Mouse (Mus musculus): ENCODE measurements around the gene Gucy2c. TPM values are rescaled to one million over a fixed set of nuclear protein-coding genes. Genes with fewer than 3 reads are reported as not detected.

The Gucy2c gene
- polyA plus RNA-seq, 1 experiment from 2014 or later = 0.15 TPM

GRCm38 (mm10) chr6:136795850-136796249 is 14.3 kb upstream of the Gucy2c start:
- Histone ChIP-seq H3K9me3 (ENCODE audit: control insufficient read depth, low read length) (no peaks in the 10 kb centered on the region), H3K27me3 (replicated peaks; ENCODE audit: control insufficient read depth, insufficient read depth, low read length) (0 out of 2 replicates have a peak, but pooled peaks cover 2% of the 10 kb centered on the region), H3K9ac (replicated peaks; ENCODE audit: low read depth, low read length) (no peak overlapping the region), H3K4me2 (ENCODE audit: low read length) (no peak overlapping the region), H3K4me3 (replicated peaks; ENCODE audit: low read length) (no peak overlapping the region), H3K4me1 (replicated peaks; ENCODE audit: control insufficient read depth, insufficient read depth, low read length) (peaks cover 10% of the 10 kb centered on the region), H3K36me3 (ENCODE audit: control insufficient read depth, insufficient read depth) (no peaks in the 10 kb centered on the region), H3K27ac (ENCODE audit: low read length) (no peak overlapping the region)
- no peak for ATAC-seq
- WGBS = 53% methylated on average over 6 of the region's 6 CpGs

- H3K27me3 ChIP-seq (replicated peaks; ENCODE audit: control insufficient read depth, insufficient read depth, low read length) = 0 out of 2 replicates have a peak, but pooled peaks cover 2% of the 10 kb centered on the region
- no peak overlapping the region for H3K9ac ChIP-seq (replicated peaks; ENCODE audit: low read depth, low read length)
- peaks cover 10% of the 10 kb centered on the region for H3K4me1 ChIP-seq (replicated peaks; ENCODE audit: control insufficient read depth, insufficient read depth, low read length)
- no peak overlapping the region for H3K27ac ChIP-seq (ENCODE audit: low read length)
- H3K4me3 ChIP-seq (replicated peaks; ENCODE audit: low read length) = no peak overlapping the region
- ATAC-seq = no peak
- H3K9me3 ChIP-seq (ENCODE audit: control insufficient read depth, low read length) = no peaks in the 10 kb centered on the region
- no peaks in the 10 kb centered on the region for H3K36me3 ChIP-seq (ENCODE audit: control insufficient read depth, insufficient read depth)
- no peak overlapping the region for H3K4me2 ChIP-seq (ENCODE audit: low read length)
- WGBS = 65% methylated on average over 1 of the region's 1 CpGs
Measured at GRCm38 (mm10) chr6:136795110-136795509, 13.5 kb upstream of the Gucy2c start.

DNA sequence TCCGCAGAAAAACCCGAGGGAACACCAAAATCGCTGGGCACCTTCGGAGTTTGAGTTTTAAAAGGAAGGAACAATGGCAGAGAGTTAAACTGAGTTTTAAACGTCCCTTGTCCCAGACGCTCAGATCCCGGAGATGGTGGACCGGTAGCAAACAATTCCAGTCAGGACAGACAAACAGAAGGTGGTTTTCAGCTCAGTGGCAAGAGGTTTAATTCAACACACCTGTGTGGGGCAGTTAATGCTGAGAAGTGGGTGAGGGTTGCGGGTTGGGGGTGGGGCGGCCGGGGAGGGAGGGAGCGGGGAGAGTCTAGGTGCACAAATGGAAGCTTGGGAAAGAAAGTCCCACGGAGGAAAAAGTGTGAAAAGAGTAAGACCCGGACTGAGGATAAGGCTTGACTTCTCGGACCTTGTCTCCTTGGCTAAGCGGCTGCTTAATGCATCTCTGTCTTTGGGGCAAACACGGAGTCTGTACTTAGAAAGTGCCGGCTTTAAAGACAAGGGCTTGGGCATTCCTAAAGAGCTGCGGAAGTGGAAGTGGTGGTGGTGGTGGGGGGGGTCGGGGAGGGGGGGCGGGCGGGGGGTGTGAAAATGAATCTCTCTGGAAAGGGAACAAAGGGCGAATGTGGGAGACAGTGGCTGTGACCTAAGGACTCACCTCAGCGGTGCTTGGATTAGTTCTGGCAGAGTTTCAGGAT is 12.4 kb upstream of the Gucy2c start:
- peak overlapping the region; percentile 69 for H3K4me2 ChIP-seq (ENCODE audit: low read length)
- H3K27me3 ChIP-seq (replicated peaks; ENCODE audit: control insufficient read depth, insufficient read depth, low read length) = 0 out of 2 replicates have a peak, but pooled peaks cover 2% of the 10 kb centered on the region
- H3K4me3 ChIP-seq (replicated peaks; ENCODE audit: low read length) = peak overlapping the region; percentile 35
- ATAC-seq = no peak
- no peak overlapping the region for H3K27ac ChIP-seq (ENCODE audit: low read length)
- under 1% methylated on average over 23 of the region's 24 CpGs for WGBS
- no peaks in the 10 kb centered on the region for H3K36me3 ChIP-seq (ENCODE audit: control insufficient read depth, insufficient read depth)
- H3K4me1 ChIP-seq (replicated peaks; ENCODE audit: control insufficient read depth, insufficient read depth, low read length) = peaks cover 10% of the 10 kb centered on the region
- H3K9me3 ChIP-seq (ENCODE audit: control insufficient read depth, low read length) = no peaks in the 10 kb centered on the region
- peak overlapping the region; percentile 36 for H3K9ac ChIP-seq (replicated peaks; ENCODE audit: low read depth, low read length)

- Histone ChIP-seq H3K4me3 (replicated peaks; ENCODE audit: low read length) (peak overlapping the region; percentile 35), H3K27me3 (replicated peaks; ENCODE audit: control insufficient read depth, insufficient read depth, low read length) (0 out of 2 replicates have a peak, but pooled peaks cover 2% of the 10 kb centered on the region), H3K4me2 (ENCODE audit: low read length) (peak overlapping the region; percentile 69), H3K27ac (ENCODE audit: low read length) (no peak overlapping the region), H3K36me3 (ENCODE audit: control insufficient read depth, insufficient read depth) (no peaks in the 10 kb centered on the region), H3K9ac (replicated peaks; ENCODE audit: low read depth, low read length) (no peak overlapping the region; the same call in 1 of the 2 replicates), H3K4me1 (replicated peaks; ENCODE audit: control insufficient read depth, insufficient read depth, low read length) (peaks cover 10% of the 10 kb centered on the region), H3K9me3 (ENCODE audit: control insufficient read depth, low read length) (no peaks in the 10 kb centered on the region)
- ATAC-seq = no peak
- 27% methylated on average over 16 of the region's 16 CpGs for WGBS
Measured at GRCm38 (mm10) chr6:136792884-136793758, 11.6 kb upstream of the Gucy2c start.

DNA sequence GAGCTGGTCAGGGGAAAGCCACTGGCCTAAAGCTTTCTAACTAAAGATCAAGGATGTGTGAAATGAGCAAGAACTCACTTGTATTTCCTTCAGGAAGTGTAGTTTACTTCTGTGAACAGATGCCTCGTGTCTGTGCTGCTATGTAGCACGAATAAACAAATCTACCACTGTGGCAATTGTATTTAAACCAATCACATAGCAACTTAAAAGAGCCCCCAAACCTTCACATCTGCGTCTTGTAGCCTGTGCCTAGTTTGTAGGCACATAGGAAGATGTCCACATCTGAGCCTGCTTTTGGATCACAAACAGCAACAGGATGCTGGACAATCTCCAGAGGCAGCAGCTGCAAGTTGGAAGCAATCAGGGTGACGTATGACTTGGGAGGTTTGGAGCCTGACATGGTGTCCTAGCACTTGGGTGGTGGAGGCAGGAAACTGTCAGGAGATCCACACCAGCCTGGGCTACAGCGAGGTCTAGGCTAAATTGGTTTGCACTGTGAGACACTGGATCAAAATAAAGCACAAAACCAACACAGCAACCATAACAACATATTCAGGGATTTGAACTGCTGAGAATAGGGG is 7.9 kb upstream of the Gucy2c start:
- Histone ChIP-seq H3K4me3 (replicated peaks; ENCODE audit: low read length) (no peak overlapping the region), H3K9me3 (ENCODE audit: control insufficient read depth, low read length) (no peaks in the 10 kb centered on the region), H3K4me1 (replicated peaks; ENCODE audit: control insufficient read depth, insufficient read depth, low read length) (peaks cover 10% of the 10 kb centered on the region), H3K4me2 (ENCODE audit: low read length) (no peak overlapping the region), H3K27ac (ENCODE audit: low read length) (no peak overlapping the region), H3K9ac (replicated peaks; ENCODE audit: low read depth, low read length) (no peak overlapping the region), H3K36me3 (ENCODE audit: control insufficient read depth, insufficient read depth) (no peaks in the 10 kb centered on the region), H3K27me3 (replicated peaks; ENCODE audit: control insufficient read depth, insufficient read depth, low read length) (0 out of 2 replicates have a peak, but pooled peaks cover 2% of the 10 kb centered on the region)
- WGBS = 80% methylated on average over 5 of the region's 5 CpGs
- ATAC-seq = no peak

DNA sequence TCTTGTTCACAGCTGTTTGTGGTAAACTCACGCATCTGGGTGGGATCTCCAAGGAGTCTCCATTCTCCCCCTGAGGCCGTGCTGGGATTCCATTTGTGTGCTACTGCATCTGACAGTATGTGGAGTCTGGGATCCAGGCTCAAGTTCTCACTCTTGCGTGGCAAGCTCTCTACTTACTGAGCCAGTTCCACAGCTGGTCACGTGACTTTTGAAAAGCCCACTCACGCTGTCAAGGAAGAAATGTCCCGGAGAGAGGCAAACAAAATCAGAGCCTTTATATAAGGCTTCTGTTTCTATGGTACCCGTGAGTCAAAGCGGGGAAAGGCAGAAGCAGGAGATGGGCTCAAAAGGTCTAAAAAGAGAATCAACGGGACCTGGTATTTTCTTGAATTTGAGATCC is 1.2 kb upstream of the Gucy2c start:
- no peak overlapping the region for H3K4me3 ChIP-seq (replicated peaks; ENCODE audit: low read length)
- WGBS = 73% methylated on average over 9 of the region's 9 CpGs
- no peaks in the 10 kb centered on the region for H3K9me3 ChIP-seq (ENCODE audit: control insufficient read depth, low read length)
- H3K27ac ChIP-seq (ENCODE audit: low read length) = no peak overlapping the region
- ATAC-seq = no peak
- H3K4me1 ChIP-seq (replicated peaks; ENCODE audit: control insufficient read depth, insufficient read depth, low read length) = no peaks in the 10 kb centered on the region
- H3K36me3 ChIP-seq (ENCODE audit: control insufficient read depth, insufficient read depth) = no peaks in the 10 kb centered on the region
- H3K9ac ChIP-seq (replicated peaks; ENCODE audit: low read depth, low read length) = no peak overlapping the region
- no peak overlapping the region for H3K4me2 ChIP-seq (ENCODE audit: low read length)
- H3K27me3 ChIP-seq (replicated peaks; ENCODE audit: control insufficient read depth, insufficient read depth, low read length) = no peaks in the 10 kb centered on the region

DNA sequence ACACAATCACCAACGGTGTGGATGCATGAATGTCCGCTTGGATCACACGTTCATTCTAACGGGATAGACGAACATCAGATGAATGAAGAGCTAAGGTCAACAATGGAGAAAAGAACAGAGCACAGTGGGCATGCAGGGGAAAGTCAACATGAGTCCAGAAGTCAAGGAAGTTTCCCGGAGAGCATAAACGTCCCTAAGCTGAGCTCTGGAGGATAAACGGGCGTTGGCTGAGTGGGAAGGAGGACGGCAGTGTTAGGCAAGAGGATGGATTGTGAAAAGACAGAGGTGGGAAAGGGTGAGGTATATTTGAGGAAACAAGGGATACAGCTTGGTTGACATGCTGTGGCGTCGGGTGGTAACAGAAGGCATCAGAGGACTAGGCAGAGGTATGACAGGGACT is 581 bp upstream of the Gucy2c start:
- H3K4me2 ChIP-seq (ENCODE audit: low read length) = no peak overlapping the region
- H3K36me3 ChIP-seq (ENCODE audit: control insufficient read depth, insufficient read depth) = no peaks in the 10 kb centered on the region
- H3K27ac ChIP-seq (ENCODE audit: low read length) = no peak overlapping the region
- no peaks in the 10 kb centered on the region for H3K9me3 ChIP-seq (ENCODE audit: control insufficient read depth, low read length)
- no peak overlapping the region for H3K4me3 ChIP-seq (replicated peaks; ENCODE audit: low read length)
- H3K27me3 ChIP-seq (replicated peaks; ENCODE audit: control insufficient read depth, insufficient read depth, low read length) = no peaks in the 10 kb centered on the region
- 85% methylated on average over 12 of the region's 12 CpGs for WGBS
- no peak for ATAC-seq
- no peak overlapping the region for H3K9ac ChIP-seq (replicated peaks; ENCODE audit: low read depth, low read length)
- no peaks in the 10 kb centered on the region for H3K4me1 ChIP-seq (replicated peaks; ENCODE audit: control insufficient read depth, insufficient read depth, low read length)

- H3K27me3 ChIP-seq (replicated peaks; ENCODE audit: control insufficient read depth, insufficient read depth, low read length) = no peaks in the 10 kb centered on the region
- H3K9me3 ChIP-seq (ENCODE audit: control insufficient read depth, low read length) = no peaks in the 10 kb centered on the region
- no peaks in the 10 kb centered on the region for H3K4me1 ChIP-seq (replicated peaks; ENCODE audit: control insufficient read depth, insufficient read depth, low read length)
- no peak overlapping the region for H3K4me3 ChIP-seq (replicated peaks; ENCODE audit: low read length)
- no peak overlapping the region for H3K9ac ChIP-seq (replicated peaks; ENCODE audit: low read depth, low read length)
- ATAC-seq = no peak
- no peak overlapping the region for H3K27ac ChIP-seq (ENCODE audit: low read length)
- no peaks in the 10 kb centered on the region for H3K36me3 ChIP-seq (ENCODE audit: control insufficient read depth, insufficient read depth)
- H3K4me2 ChIP-seq (ENCODE audit: low read length) = no peak overlapping the region
- 93% methylated on average over 1 of the region's 1 CpGs for WGBS
Measured at GRCm38 (mm10) chr6:136776392-136776791, 5.2 kb downstream of the Gucy2c start.

- no peak overlapping the region for H3K27ac ChIP-seq (ENCODE audit: low read length)
- ATAC-seq = no peak
Measured at GRCm38 (mm10) chr6:136769859-136770258, 11.7 kb downstream of the Gucy2c start.

More at GRCm38 (mm10) chr6:136769859-136770258, 11.7 kb downstream of the Gucy2c start:
- Histone ChIP-seq H3K4me2 (ENCODE audit: low read length) (no peak overlapping the region), H3K4me1 (replicated peaks; ENCODE audit: control insufficient read depth, insufficient read depth, low read length) (no peaks in the 10 kb centered on the region), H3K4me3 (replicated peaks; ENCODE audit: low read length) (no peak overlapping the region), H3K27me3 (replicated peaks; ENCODE audit: control insufficient read depth, insufficient read depth, low read length) (no peaks in the 10 kb centered on the region), H3K9ac (replicated peaks; ENCODE audit: low read depth, low read length) (no peak overlapping the region), H3K9me3 (ENCODE audit: control insufficient read depth, low read length) (no peaks in the 10 kb centered on the region), H3K36me3 (ENCODE audit: control insufficient read depth, insufficient read depth) (no peaks in the 10 kb centered on the region)
- 89% methylated on average over 7 of the region's 7 CpGs for WGBS

Data from forebrain, embryonic 16.5 days (tissue).